Mouse (Mus musculus) adrenal gland, postnatal 0 days (tissue): Measurements from ENCODE around the gene Arpc3. TPM values are rescaled to one million over a fixed set of nuclear protein-coding genes. Genes with fewer than 3 reads are reported as not detected.

ENCODE experiments used
- polyA plus RNA-seq: library from polyadenylated mRNA; unstranded; fragments of >200 nt; fragmentation: Nextera tagmentation; extraction: Ambion mirVana; gene quantifications from 2 replicates; pipeline ENCODE4 v1.2.1, GENCODE M21; 2015

Gene Arpc3
- 144 and 145 TPM in 2 replicates for polyA plus RNA-seq

DNA sequence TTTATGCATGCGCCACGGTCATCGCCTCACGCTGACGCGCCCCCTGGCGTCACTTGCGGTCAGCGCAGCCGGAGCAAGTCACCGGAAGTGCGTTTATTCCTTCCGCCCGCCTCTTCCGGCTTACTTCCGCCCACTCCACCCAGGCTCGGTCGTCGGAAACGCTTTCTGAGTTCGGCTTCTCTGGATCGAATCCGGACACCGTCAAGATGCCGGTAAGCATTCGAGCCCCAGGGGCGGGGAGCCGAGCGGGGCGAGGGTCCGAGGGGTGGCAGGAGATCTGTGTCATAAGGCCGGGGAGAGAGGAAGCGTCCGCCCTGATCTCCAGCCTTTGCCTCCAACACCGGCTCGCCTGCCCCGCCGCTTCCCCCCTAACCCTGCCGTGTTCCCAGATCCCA is at the start of gene Arpc3:
Gene Arpc3 (plus strand): TSS at position 93 of the 395 bp plus-strand sequence.

GRCm38 (mm10) chr5:122353807-122354491 is 37.7 kb upstream of the Arpc3 start, which contains the start of the genes Rad9b and Vps29:
Gene Rad9b (minus strand): TSS chr5:122354233.
Gene Vps29 (plus strand): TSS chr5:122354369.

DNA sequence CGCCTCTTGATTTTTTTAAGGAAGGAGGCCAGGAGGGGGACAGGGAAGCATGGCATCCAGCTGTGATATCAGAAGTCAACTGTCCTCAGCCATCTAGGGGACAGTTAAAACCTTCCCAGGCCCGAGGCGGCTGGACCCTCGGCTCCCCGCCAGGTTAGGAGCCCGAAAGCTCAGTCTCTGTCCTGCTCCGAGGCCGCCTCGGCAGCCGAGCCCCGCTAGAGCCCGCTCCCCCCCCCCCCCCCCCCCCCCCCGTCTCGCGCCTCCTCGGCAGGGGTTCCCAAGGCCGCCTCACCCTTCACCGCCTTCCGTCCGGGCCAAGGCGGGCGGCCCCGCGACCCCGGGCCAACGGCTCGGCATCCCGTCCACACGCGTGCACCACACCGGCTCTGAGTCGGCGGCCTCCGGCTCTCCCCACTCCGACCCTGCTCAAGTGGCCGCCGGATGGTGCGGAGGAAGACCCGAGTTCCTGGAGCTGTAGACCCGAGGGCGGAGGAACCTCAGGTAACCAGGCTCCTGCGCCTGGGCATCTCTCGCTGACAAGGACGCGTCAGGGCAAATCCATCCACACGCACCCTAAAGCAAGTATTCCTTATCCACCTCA is 20.0 kb upstream of the Arpc3 start, which contains the start of gene Gpn3:
Gene Gpn3 (plus strand): TSS at position 286 of the 601 bp plus-strand sequence.

GRCm38 (mm10) chr5:122372192-122372769 is 19.4 kb upstream of the Arpc3 start, which contains the start of gene Fam216a:
Gene Fam216a (minus strand): TSS chr5:122372364.

DNA sequence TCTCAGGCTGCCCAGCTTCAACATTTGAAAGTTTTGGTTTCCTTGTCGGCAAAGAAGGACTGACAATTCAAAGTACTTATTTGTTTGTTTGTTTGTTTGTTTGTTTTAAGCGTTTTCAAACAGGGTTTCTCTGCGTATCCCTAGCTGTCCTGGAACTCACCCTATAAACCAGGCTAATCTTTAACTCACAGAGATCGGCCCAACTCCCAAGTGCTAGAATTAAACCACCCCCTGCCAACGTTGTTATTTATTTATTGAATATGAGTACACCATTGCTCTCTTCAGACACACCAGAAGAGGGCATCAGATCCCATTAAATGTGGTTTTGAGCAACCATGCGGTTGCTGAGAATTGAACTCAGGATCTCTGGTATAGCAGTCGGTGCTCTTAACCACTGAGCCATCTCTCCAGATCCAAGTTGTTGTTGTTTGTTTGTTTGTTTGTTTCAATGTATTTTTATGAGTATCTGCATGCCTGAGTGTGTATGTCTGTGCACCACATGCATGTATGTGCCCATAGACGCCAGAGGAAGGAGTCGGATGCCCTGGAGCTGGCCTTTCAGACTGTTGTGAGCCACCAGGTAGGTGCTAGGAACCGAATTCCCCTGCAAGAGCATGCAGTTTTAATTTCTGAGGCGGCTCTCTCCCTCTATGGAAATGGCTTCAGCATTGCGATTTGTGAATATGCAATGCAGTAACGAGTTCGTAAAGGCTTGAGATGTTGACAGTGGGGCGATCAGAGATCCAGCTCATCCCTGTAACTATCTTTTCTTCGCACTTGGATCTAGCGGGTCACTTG is 29.8 kb downstream of the Arpc3 start, which contains the start of gene Anapc7:
Gene Anapc7 (plus strand): TSS at position 423 of the 798 bp plus-strand sequence.

Other genes starting within 250 kb of the Arpc3 start
- 160 and 183 TPM in 2 replicates for gene Ppp1cc, start 233.6 kb upstream of the Arpc3 start, polyA plus RNA-seq
- 5.2 and 6.4 TPM in 2 replicates for gene Hvcn1, start 185.1 kb upstream of the Arpc3 start, polyA plus RNA-seq
- gene Tctn1, start 127.4 kb upstream of the Arpc3 start, polyA plus RNA-seq, result 4.9 and 8.2 TPM in 2 replicates
- gene Pptc7, start 107.5 kb upstream of the Arpc3 start, polyA plus RNA-seq, result 9.0 and 16.0 TPM in 2 replicates
- gene Rad9b, start 37.6 kb upstream of the Arpc3 start, polyA plus RNA-seq, result 5.0 and 7.9 TPM in 2 replicates
- 308 and 434 TPM in 2 replicates for gene Vps29, start 37.5 kb upstream of the Arpc3 start, polyA plus RNA-seq
- 48.4 and 67.2 TPM in 2 replicates for gene Gpn3, start 20.0 kb upstream of the Arpc3 start, polyA plus RNA-seq
- 71.8 and 76.0 TPM in 2 replicates for gene Fam216a, start 19.5 kb upstream of the Arpc3 start, polyA plus RNA-seq
- 24.6 and 32.2 TPM in 2 replicates for gene Anapc7, start 29.8 kb downstream of the Arpc3 start, polyA plus RNA-seq
- gene Atp2a2, start 110.3 kb downstream of the Arpc3 start, polyA plus RNA-seq, result 21.8 and 25.3 TPM in 2 replicates
- 27.9 and 29.2 TPM in 2 replicates for gene Ift81, start 222.6 kb downstream of the Arpc3 start, polyA plus RNA-seq